Mouse (Mus musculus): ENCODE data around the gene Styxl1. TPM values are rescaled to one million over a fixed set of nuclear protein-coding genes. Genes with fewer than 3 reads are reported as not detected.

The Styxl1 gene
- total and polyA plus RNA-seq, 2 experiments from 2014 or later = 0.42 TPM; not detected in 1

- Histone ChIP-seq H3K9me3 (replicated peaks; ENCODE audit: control insufficient read depth, low read length) (no peaks in the 10 kb centered on the region), H3K27ac (ENCODE audit: low read depth) (no peak overlapping the region), H3K4me2 (ENCODE audit: low read depth, low read length) (no peak overlapping the region), H3K4me1 (ENCODE audit: control insufficient read depth, insufficient read depth) (peaks cover 23% of the 10 kb centered on the region), H3K27me3 (ENCODE audit: control insufficient read depth, insufficient read depth, low read length) (no peaks in the 10 kb centered on the region), H3K36me3 (replicated peaks; ENCODE audit: control insufficient read depth, insufficient read depth, low read length) (peaks cover 59% of the 10 kb centered on the region), H3K4me3 (ENCODE audit: low read depth, low read length) (no peak overlapping the region), H3K9ac (replicated peaks; ENCODE audit: low read depth, low read length) (no peak overlapping the region)
- TF ChIP-seq EP300 (IDR thresholded peaks at IDR 0.05; ENCODE audit: low read depth) = no peak
- TF ChIP-seq CTCF (IDR thresholded peaks at IDR 0.05; ENCODE audit: low read depth) = no peak
- DNase-seq (ENCODE audit: low spot score) = no peak
- no peak for ATAC-seq (ENCODE audit: insufficient read depth, low read depth)
- 54% methylated on average over 4 of the region's 4 CpGs for WGBS
Observed at GRCm38 (mm10) chr5:135782901-135783300, 4.7 kb upstream of the Styxl1 start.

GRCm38 (mm10) chr5:135780331-135780730 is 2.1 kb upstream of the Styxl1 start:
- Histone ChIP-seq H3K27me3 (ENCODE audit: control insufficient read depth, insufficient read depth, low read length) (no peaks in the 10 kb centered on the region), H3K4me1 (ENCODE audit: control insufficient read depth, insufficient read depth) (peaks cover 26% of the 10 kb centered on the region), H3K4me3 (ENCODE audit: low read depth, low read length) (peak overlapping the region; percentile 88), H3K4me2 (ENCODE audit: low read depth, low read length) (peak overlapping the region; percentile 84), H3K9ac (replicated peaks; ENCODE audit: low read depth, low read length) (peak overlapping the region; percentile 3; the same call in 1 of the 2 replicates), H3K27ac (ENCODE audit: low read depth) (no peak overlapping the region), H3K36me3 (replicated peaks; ENCODE audit: control insufficient read depth, insufficient read depth, low read length) (peaks cover 33% of the 10 kb centered on the region), H3K9me3 (replicated peaks; ENCODE audit: control insufficient read depth, low read length) (no peaks in the 10 kb centered on the region)
- 57% methylated on average over 8 of the region's 8 CpGs for WGBS
- ATAC-seq (ENCODE audit: insufficient read depth, low read depth) (no peak), DNase-seq (ENCODE audit: low spot score) (no peak)
- TF ChIP-seq CTCF (IDR thresholded peaks at IDR 0.05; ENCODE audit: low read depth) (no peak), EP300 (IDR thresholded peaks at IDR 0.05; ENCODE audit: low read depth) (no peak)

DNA sequence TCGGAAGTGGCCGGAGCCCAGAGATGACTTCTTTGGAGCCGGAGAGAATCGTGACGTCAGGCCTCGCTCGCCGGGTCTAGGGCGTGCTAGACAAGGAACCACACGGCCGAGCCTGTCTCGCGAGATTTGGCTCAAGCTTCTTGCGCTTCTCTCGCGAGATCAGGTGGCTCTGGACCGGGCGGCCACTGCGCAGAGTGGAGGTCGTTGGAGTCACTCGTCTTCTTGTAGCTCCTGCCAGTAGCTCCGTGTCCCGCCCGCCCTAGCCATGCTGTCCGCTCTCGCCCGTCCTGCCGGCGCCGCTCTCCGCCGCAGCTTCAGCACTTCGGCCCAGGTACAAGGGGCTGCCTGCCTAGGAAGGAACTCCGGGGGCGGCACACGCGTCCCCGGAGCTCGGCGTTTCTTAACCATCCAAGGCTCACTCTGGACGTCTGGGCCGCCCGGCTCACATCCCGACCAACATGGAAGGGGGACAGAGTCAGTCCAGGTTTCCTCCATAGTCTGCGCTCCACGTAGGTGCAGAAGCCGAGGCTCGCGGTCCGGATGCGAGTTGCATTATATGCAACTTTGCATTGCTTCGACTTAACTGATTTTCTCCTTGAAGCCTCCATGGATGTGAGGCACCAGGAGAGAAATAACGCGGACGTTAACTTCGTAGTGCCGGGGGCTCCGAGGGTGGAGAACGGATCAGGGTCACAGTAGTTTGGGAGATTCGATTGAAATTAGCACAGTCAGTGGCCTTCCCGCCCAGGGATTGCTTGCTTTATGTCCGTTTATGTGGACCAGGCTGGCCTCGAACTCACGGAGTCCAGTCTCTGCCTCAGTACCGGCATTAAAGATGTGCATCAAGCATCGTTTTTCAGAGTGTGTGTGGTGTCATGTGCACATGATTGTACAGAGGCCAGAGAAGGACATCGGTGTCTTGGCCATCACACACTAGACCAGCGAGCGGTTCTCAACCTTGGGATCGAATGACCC is 573 bp upstream of the Styxl1 start, which contains the start of gene Mdh2:
Gene Mdh2, plus strand, starts transcription at position 10 of the 975 bp plus-strand sequence.
- peaks cover 26% of the 10 kb centered on the region for H3K4me1 ChIP-seq (ENCODE audit: control insufficient read depth, insufficient read depth)
- no peaks in the 10 kb centered on the region for H3K27me3 ChIP-seq (ENCODE audit: control insufficient read depth, insufficient read depth, low read length)
- TF ChIP-seq EP300 (IDR thresholded peaks at IDR 0.05; ENCODE audit: low read depth) (peak; percentile 99), CTCF (IDR thresholded peaks at IDR 0.05; ENCODE audit: low read depth) (no peak)
- peak within 1 kb of the TSS; percentile 98 for H3K27ac ChIP-seq (ENCODE audit: low read depth)
- peak within 1 kb of the TSS; percentile 93 for H3K9ac ChIP-seq (replicated peaks; ENCODE audit: low read depth, low read length)
- DNase-seq (ENCODE audit: low spot score) (peak; percentile 100), ATAC-seq (ENCODE audit: insufficient read depth, low read depth) (peak; percentile 95)
- peaks cover 17% of the 10 kb centered on the region for H3K36me3 ChIP-seq (replicated peaks; ENCODE audit: control insufficient read depth, insufficient read depth, low read length)
- no peaks in the 10 kb centered on the region for H3K9me3 ChIP-seq (replicated peaks; ENCODE audit: control insufficient read depth, low read length)
- peak within 1 kb of the TSS; percentile 87 for H3K4me2 ChIP-seq (ENCODE audit: low read depth, low read length)
- H3K4me3 ChIP-seq (ENCODE audit: low read depth, low read length) = peak within 1 kb of the TSS; percentile 88
- under 1% methylated on average over 70 of the region's 70 CpGs for WGBS

GRCm38 (mm10) chr5:135776546-135776945 is 1.6 kb downstream of the Styxl1 start:
- H3K9ac ChIP-seq (replicated peaks; ENCODE audit: low read depth, low read length) = no peak overlapping the region
- peaks cover 26% of the 10 kb centered on the region for H3K4me1 ChIP-seq (ENCODE audit: control insufficient read depth, insufficient read depth)
- DNase-seq (ENCODE audit: low spot score) = no peak
- no peaks in the 10 kb centered on the region for H3K36me3 ChIP-seq (replicated peaks; ENCODE audit: control insufficient read depth, insufficient read depth, low read length)
- no peak for TF ChIP-seq CTCF (IDR thresholded peaks at IDR 0.05; ENCODE audit: low read depth)
- TF ChIP-seq EP300 (IDR thresholded peaks at IDR 0.05; ENCODE audit: low read depth) = no peak
- no peak overlapping the region for H3K27ac ChIP-seq (ENCODE audit: low read depth)
- WGBS = 81% methylated on average over 4 of the region's 4 CpGs
- no peaks in the 10 kb centered on the region for H3K27me3 ChIP-seq (ENCODE audit: control insufficient read depth, insufficient read depth, low read length)
- H3K4me3 ChIP-seq (ENCODE audit: low read depth, low read length) = no peak overlapping the region
- no peaks in the 10 kb centered on the region for H3K9me3 ChIP-seq (replicated peaks; ENCODE audit: control insufficient read depth, low read length)
- no peak overlapping the region for H3K4me2 ChIP-seq (ENCODE audit: low read depth, low read length)
- ATAC-seq (ENCODE audit: insufficient read depth, low read depth) = no peak

DNA sequence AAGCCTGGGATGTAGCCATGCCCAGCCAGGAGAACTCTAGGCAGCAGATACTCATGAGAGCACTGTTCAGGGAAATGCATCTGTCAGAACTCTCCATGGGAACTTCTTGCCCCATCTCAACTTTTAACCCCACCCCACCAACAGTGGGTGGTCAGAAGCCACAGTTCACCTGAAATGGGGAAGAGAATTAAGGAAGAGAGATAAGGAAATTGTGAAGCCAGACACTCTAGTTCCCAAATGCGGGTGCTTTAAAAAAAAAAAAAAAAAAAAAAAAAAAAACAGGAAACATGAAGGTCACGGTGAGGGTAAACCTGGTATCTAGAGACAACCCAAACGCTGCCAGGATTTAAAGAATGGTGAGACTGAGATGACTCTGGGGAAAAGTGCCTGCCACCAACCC is 5.7 kb downstream of the Styxl1 start:
- TF ChIP-seq EP300 (IDR thresholded peaks at IDR 0.05; ENCODE audit: low read depth) (no peak), CTCF (IDR thresholded peaks at IDR 0.05; ENCODE audit: low read depth) (no peak)
- WGBS = 31% methylated on average over 3 of the region's 3 CpGs
- no peak overlapping the region for H3K4me3 ChIP-seq (ENCODE audit: low read depth, low read length)
- no peaks in the 10 kb centered on the region for H3K27me3 ChIP-seq (ENCODE audit: control insufficient read depth, insufficient read depth, low read length)
- no peak overlapping the region for H3K27ac ChIP-seq (ENCODE audit: low read depth)
- ATAC-seq (ENCODE audit: insufficient read depth, low read depth) = no peak
- DNase-seq (ENCODE audit: low spot score) = no peak
- no peak overlapping the region for H3K9ac ChIP-seq (replicated peaks; ENCODE audit: low read depth, low read length)
- no peaks in the 10 kb centered on the region for H3K36me3 ChIP-seq (replicated peaks; ENCODE audit: control insufficient read depth, insufficient read depth, low read length)
- 0 out of 2 replicates have a peak, but pooled peaks cover 2% of the 10 kb centered on the region for H3K4me1 ChIP-seq (ENCODE audit: control insufficient read depth, insufficient read depth)
- no peak overlapping the region for H3K4me2 ChIP-seq (ENCODE audit: low read depth, low read length)
- H3K9me3 ChIP-seq (replicated peaks; ENCODE audit: control insufficient read depth, low read length) = no peaks in the 10 kb centered on the region

Data from heart, postnatal 0 days (tissue).